Mouse (Mus musculus) olfactory bulb, adult 2 months (tissue): ENCODE measurements around the gene Gm10959. TPM values are rescaled to one million over a fixed set of nuclear protein-coding genes. Genes with fewer than 3 reads are reported as not detected.

Experiments used
- H3K27ac ChIP-seq: fragments of 200-500 bp; 2 replicates; pipeline ENCODE4 v1.5.1; 2012; ENCODE audit warnings: low read depth, low read length; ENCODE audit not compliant: insufficient read depth
- H3K4me1 ChIP-seq: fragments of 200-500 bp; 2 replicates; pipeline ENCODE4 v1.6.1; 2012; ENCODE audit warnings: low read length; ENCODE audit not compliant: control insufficient read depth, insufficient read depth
- H3K4me3 ChIP-seq: fragments of 200-500 bp; 2 replicates; pipeline ENCODE4 v1.5.1; 2012; ENCODE audit warnings: mild to moderate bottlenecking, low read depth, low read length, moderate library complexity; ENCODE audit not compliant: insufficient read depth
- CTCF ChIP-seq: fragments of 200-500 bp; IDR thresholded peaks from 2 replicates; pipeline ENCODE4 v1.5.1; 2012; ENCODE audit warnings: low read depth, mild to moderate bottlenecking, low read length, moderate library complexity; ENCODE audit not compliant: insufficient read depth
- POLR2A ChIP-seq: fragments of 200-500 bp; IDR thresholded peaks from 2 replicates; pipeline ENCODE4 v1.6.1; 2012; ENCODE audit warnings: mild to moderate bottlenecking, low read depth, low read length, moderate library complexity; ENCODE audit not compliant: insufficient read depth
- WGBS: fragments of 180-500 bp; shearing (Covaris S2); methylation state at CpG from one replicate; pipeline ENCODE4 v1.1.7; 2018; 5-methylcytosine and 5-hydroxymethylcytosine counted together
- polyA plus RNA-seq: library from polyadenylated mRNA; stranded (reverse); fragments of >200 nt; gene quantifications from 2 replicates; pipeline ENCODE4 v1.2.4, GENCODE M21; 2012; ENCODE audit warnings: low replicate concordance; ENCODE audit not compliant: missing spikeins, insufficient read depth, insufficient read length

The Gm10959 gene
- polyA plus RNA-seq, 1 experiment = not detected

- Histone ChIP-seq H3K4me3 (no peak overlapping the region), H3K4me1 (no peaks in the 10 kb centered on the region), H3K27ac (no peak overlapping the region)
- WGBS = 94% methylated on average over 2 of the region's 2 CpGs
- TF ChIP-seq POLR2A (no peak), CTCF (no peak)
Observed at GRCm38 (mm10) chr3:122876870-122877269, 42.3 kb downstream of the Gm10959 start.

GRCm38 (mm10) chr3:122871596-122871995, 47.6 kb downstream of the Gm10959 start:
- TF ChIP-seq CTCF = no peak
- TF ChIP-seq POLR2A = no peak
- WGBS = 81% methylated on average over 1 of the region's 1 CpGs
- no peak overlapping the region for H3K4me3 ChIP-seq
- no peaks in the 10 kb centered on the region for H3K4me1 ChIP-seq
- no peak overlapping the region for H3K27ac ChIP-seq

GRCm38 (mm10) chr3:122868270-122868669, 50.9 kb downstream of the Gm10959 start:
- Histone ChIP-seq H3K27ac (no peak overlapping the region), H3K4me1 (no peaks in the 10 kb centered on the region), H3K4me3 (no peak overlapping the region)
- TF ChIP-seq POLR2A (no peak), CTCF (no peak)
- 100% methylated on average over 1 of the region's 1 CpGs for WGBS

- TF ChIP-seq CTCF (no peak), POLR2A (no peak)
- Histone ChIP-seq H3K4me3 (no peak overlapping the region), H3K4me1 (no peaks in the 10 kb centered on the region), H3K27ac (no peak overlapping the region)
- 67% methylated on average over 4 of the region's 4 CpGs for WGBS
Observed at GRCm38 (mm10) chr3:122865092-122865491, 54.1 kb downstream of the Gm10959 start.

Other genes with a start within 250 kb of the Gm10959 start
- not detected in 2 replicates for gene Pde5a, start 190.4 kb downstream of the Gm10959 start, polyA plus RNA-seq
- not detected in 2 replicates for gene Fabp2, start 24.3 kb downstream of the Gm10959 start, polyA plus RNA-seq
- gene 1810037I17Rik, start 4.8 kb upstream of the Gm10959 start, polyA plus RNA-seq = not detected in 2 replicates
- not detected in 2 replicates for gene Usp53, start 65.2 kb upstream of the Gm10959 start, polyA plus RNA-seq
- not detected in 2 replicates for gene Myoz2, start 115.7 kb upstream of the Gm10959 start, polyA plus RNA-seq